Mouse (Mus musculus) neural tube, embryonic 11.5 days (tissue): Measurements from ENCODE around the gene Mrpl20. TPM values are rescaled to one million over a fixed set of nuclear protein-coding genes. Genes with fewer than 3 reads are reported as not detected.

Source experiments
- ATAC-seq: fragments of 200-750 bp; cut with Nextera tagmentation; 2 replicates; pipeline ENCODE4 v1.8.0; 2017; ENCODE audit warnings: moderate number of reproducible peaks, mild to moderate bottlenecking, moderate TSS enrichment, moderate library complexity; ENCODE audit not compliant: insufficient read depth, low FRiP score, low TSS enrichment
- DNase-seq: peaks from one replicate; pipeline ENCODE4 v3.0.0-alpha.2; 2015; ENCODE audit warnings: low spot score
- H3K27ac ChIP-seq: fragments of 300-500 bp; sonication (generic); 2 replicates; pipeline ENCODE4 v1.5.1; 2014; ENCODE audit warnings: low read depth, mild to moderate bottlenecking, low read length
- H3K27me3 ChIP-seq: fragments of 300-500 bp; sonication (generic); 2 replicates; pipeline ENCODE4 v1.6.1; 2014; ENCODE audit warnings: mild to moderate bottlenecking, low read length, mixed read lengths; ENCODE audit not compliant: control insufficient read depth, insufficient read depth
- H3K36me3 ChIP-seq: fragments of 300-500 bp; sonication (generic); 2 replicates; pipeline ENCODE4 v1.6.1; 2014; ENCODE audit warnings: mild to moderate bottlenecking, low read length, moderate library complexity, mixed read lengths; ENCODE audit not compliant: control insufficient read depth, insufficient read depth
- H3K4me1 ChIP-seq: fragments of 300-500 bp; sonication (generic); 2 replicates; pipeline ENCODE4 v1.6.1; 2014; ENCODE audit warnings: low read length, mixed read lengths; ENCODE audit not compliant: control insufficient read depth, insufficient read depth
- H3K4me2 ChIP-seq: fragments of 300-500 bp; sonication (generic); 2 replicates; pipeline ENCODE4 v1.6.1; 2014; ENCODE audit warnings: low read depth, mild to moderate bottlenecking, moderate library complexity
- H3K4me3 ChIP-seq: fragments of 300-500 bp; sonication (generic); 2 replicates; pipeline ENCODE4 v1.5.1; 2014; ENCODE audit warnings: low read depth, low read length
- H3K9ac ChIP-seq: fragments of 300-500 bp; sonication (generic); 2 replicates; pipeline ENCODE4 v1.6.1; 2014; ENCODE audit warnings: mild to moderate bottlenecking, low read length
- H3K9me3 ChIP-seq: fragments of 300-500 bp; sonication (generic); 2 replicates; pipeline ENCODE4 v1.6.1; 2016; ENCODE audit warnings: low read length; ENCODE audit not compliant: control insufficient read depth
- WGBS: fragments of 180-500 bp; shearing (Covaris S2); extraction: QIAGEN DNeasy Blood & Tissue Kit; methylation state at CpG from one replicate; pipeline ENCODE4 v1.1.7; 2014; 5-methylcytosine and 5-hydroxymethylcytosine counted together
- polyA plus RNA-seq: library from polyadenylated mRNA; unstranded; fragments of >200 nt; fragmentation: Nextera tagmentation; extraction: Ambion mirVana; gene quantifications from 2 replicates; pipeline ENCODE4 v1.2.1, GENCODE M21; 2014

Mrpl20 gene
- polyA plus RNA-seq, 1 experiment from 2014 or later = 225 TPM

DNA sequence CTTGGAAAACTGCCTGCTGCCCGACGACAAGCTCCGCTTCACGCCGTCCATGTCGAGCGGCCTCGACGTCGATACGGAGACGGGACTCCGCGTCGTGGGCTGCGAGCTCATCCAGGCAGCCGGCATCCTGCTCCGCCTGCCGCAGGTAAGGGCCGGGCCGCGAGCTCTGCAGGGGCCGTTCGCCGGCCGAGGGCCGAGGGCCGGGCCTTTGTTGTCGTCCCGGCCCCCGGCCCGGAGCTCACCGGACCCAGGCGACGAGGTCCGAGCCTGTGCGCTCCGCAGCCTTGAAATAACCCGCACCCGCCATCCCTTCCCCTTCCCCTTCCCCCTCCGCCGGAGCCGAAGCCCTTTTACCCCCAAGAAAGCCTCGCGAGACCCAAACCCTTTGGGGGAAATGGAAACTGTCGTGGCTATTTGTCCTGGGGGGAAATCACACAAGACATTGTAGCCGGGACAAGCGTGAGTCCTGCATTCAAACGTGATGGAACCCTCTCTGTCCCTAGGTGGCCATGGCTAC, 10.0 kb downstream of the Mrpl20 start:
- Histone ChIP-seq H3K4me3 (peak overlapping the region; percentile 87), H3K9ac (peak overlapping the region; percentile 100), H3K27ac (peak overlapping the region; percentile 85), H3K36me3 (peaks cover 19% of the 10 kb centered on the region), H3K9me3 (no peaks in the 10 kb centered on the region), H3K4me1 (peaks cover 15% of the 10 kb centered on the region), H3K27me3 (no peaks in the 10 kb centered on the region), H3K4me2 (peak overlapping the region; percentile 84)
- under 1% methylated on average over 49 of the region's 49 CpGs for WGBS
- peak; percentile 59 for DNase-seq
- ATAC-seq = peak; percentile 41

DNA sequence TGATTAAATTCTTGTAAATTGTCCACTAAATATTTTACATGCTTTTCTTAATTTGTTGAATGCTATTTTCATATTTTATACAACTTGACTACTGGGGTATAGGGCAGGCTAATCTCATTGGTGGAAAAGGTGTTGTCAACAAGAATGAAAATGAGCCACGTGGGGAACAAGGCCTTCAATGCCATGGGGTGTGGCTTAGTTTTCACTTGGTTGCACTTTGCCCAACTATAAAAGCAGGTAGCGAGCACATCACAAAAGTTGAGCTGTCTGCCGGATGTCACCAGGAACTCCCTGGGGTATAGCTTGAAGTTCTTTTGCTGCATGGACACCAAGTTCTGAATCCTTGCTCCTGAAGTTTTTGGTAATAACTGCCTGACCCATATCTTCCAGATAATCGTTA, 14.9 kb downstream of the Mrpl20 start:
- no peak overlapping the region for H3K9ac ChIP-seq
- no peak overlapping the region for H3K27ac ChIP-seq
- no peak overlapping the region for H3K4me2 ChIP-seq
- H3K36me3 ChIP-seq = peaks cover 41% of the 10 kb centered on the region
- DNase-seq = no peak
- no peaks in the 10 kb centered on the region for H3K27me3 ChIP-seq
- 86% methylated on average over 4 of the region's 4 CpGs for WGBS
- ATAC-seq = no peak
- no peaks in the 10 kb centered on the region for H3K9me3 ChIP-seq
- H3K4me1 ChIP-seq = peaks cover 10% of the 10 kb centered on the region
- no peak overlapping the region for H3K4me3 ChIP-seq

GRCm38 (mm10) chr4:155821025-155821424, 18.3 kb downstream of the Mrpl20 start:
- 86% methylated on average over 7 of the region's 7 CpGs for WGBS
- H3K36me3 ChIP-seq = peaks cover 46% of the 10 kb centered on the region
- ATAC-seq = no peak
- no peak for DNase-seq
- no peaks in the 10 kb centered on the region for H3K9me3 ChIP-seq
- H3K27ac ChIP-seq = no peak overlapping the region
- no peak overlapping the region for H3K4me3 ChIP-seq
- no peak overlapping the region for H3K4me2 ChIP-seq
- no peaks in the 10 kb centered on the region for H3K4me1 ChIP-seq
- H3K27me3 ChIP-seq = no peaks in the 10 kb centered on the region
- H3K9ac ChIP-seq = no peak overlapping the region

GRCm38 (mm10) chr4:155823443-155823842, 20.8 kb downstream of the Mrpl20 start:
- Histone ChIP-seq H3K4me1 (no peaks in the 10 kb centered on the region), H3K9ac (no peak overlapping the region), H3K27ac (no peak overlapping the region), H3K4me2 (no peak overlapping the region), H3K36me3 (peaks cover 39% of the 10 kb centered on the region), H3K4me3 (no peak overlapping the region), H3K9me3 (no peaks in the 10 kb centered on the region), H3K27me3 (no peaks in the 10 kb centered on the region)
- ATAC-seq (no peak), DNase-seq (no peak)
- 96% methylated on average over 16 of the region's 16 CpGs for WGBS

GRCm38 (mm10) chr4:155829866-155830265, 27.2 kb downstream of the Mrpl20 start:
- Histone ChIP-seq H3K9me3 (no peaks in the 10 kb centered on the region), H3K4me3 (no peak overlapping the region), H3K4me2 (no peak overlapping the region), H3K36me3 (0 out of 2 replicates have a peak, but pooled peaks cover under 1% of the 10 kb centered on the region), H3K27me3 (no peaks in the 10 kb centered on the region), H3K9ac (no peak overlapping the region), H3K27ac (no peak overlapping the region), H3K4me1 (peaks cover 7% of the 10 kb centered on the region)
- 96% methylated on average over 4 of the region's 4 CpGs for WGBS
- ATAC-seq (no peak), DNase-seq (no peak)

DNA sequence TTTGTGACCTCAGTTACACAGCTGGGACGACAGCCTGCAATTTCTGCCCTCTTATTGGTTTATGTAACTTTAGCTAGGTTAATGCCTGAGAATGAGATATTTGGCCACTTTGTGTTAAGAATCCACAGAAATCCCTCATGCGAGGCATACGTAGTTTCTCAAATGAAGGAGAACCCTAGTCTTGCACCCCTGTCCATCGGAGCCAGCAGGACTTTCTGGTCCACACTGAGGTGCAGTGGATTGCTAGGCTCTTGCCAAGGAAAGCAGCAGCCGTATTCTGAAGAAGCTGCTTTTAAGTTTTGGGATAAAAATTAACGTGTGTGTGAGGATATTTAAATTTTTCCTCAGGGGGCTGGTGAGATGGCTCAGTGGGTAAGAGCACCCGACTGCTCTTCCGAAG, 27.9 kb downstream of the Mrpl20 start:
- no peak overlapping the region for H3K9ac ChIP-seq
- peak overlapping the region; percentile 99 for H3K4me2 ChIP-seq
- peaks cover 7% of the 10 kb centered on the region for H3K4me1 ChIP-seq
- peak overlapping the region; percentile 70 for H3K4me3 ChIP-seq
- ATAC-seq (no peak), DNase-seq (no peak)
- H3K9me3 ChIP-seq = no peaks in the 10 kb centered on the region
- WGBS = 55% methylated on average over 8 of the region's 8 CpGs
- H3K36me3 ChIP-seq = no peaks in the 10 kb centered on the region
- no peaks in the 10 kb centered on the region for H3K27me3 ChIP-seq
- no peak overlapping the region for H3K27ac ChIP-seq

- Histone ChIP-seq H3K36me3 (no peaks in the 10 kb centered on the region), H3K9ac (peak within 1 kb of the TSS; percentile 70), H3K4me3 (peak within 1 kb of the TSS; percentile 70), H3K27ac (peak within 1 kb of the TSS; percentile 67), H3K4me1 (peaks cover 7% of the 10 kb centered on the region), H3K9me3 (no peaks in the 10 kb centered on the region), H3K27me3 (no peaks in the 10 kb centered on the region), H3K4me2 (peak within 1 kb of the TSS; percentile 99)
- WGBS = under 1% methylated on average over 49 of the region's 49 CpGs
- DNase-seq = peak; percentile 97
- peak; percentile 92 for ATAC-seq
Observed at GRCm38 (mm10) chr4:155831205-155831766, 28.6 kb downstream of the Mrpl20 start, which contains the start of gene Aurkaip1. TSS of gene Aurkaip1 (plus strand) at chr4:155831272.

- ATAC-seq = peak; percentile 28
- Histone ChIP-seq H3K27ac (no peak overlapping the region; the same call in 1 of the 2 replicates), H3K36me3 (no peaks in the 10 kb centered on the region), H3K4me1 (peaks cover 7% of the 10 kb centered on the region), H3K4me2 (peak overlapping the region; percentile 99), H3K9ac (peak overlapping the region; percentile 70), H3K27me3 (no peaks in the 10 kb centered on the region), H3K9me3 (no peaks in the 10 kb centered on the region), H3K4me3 (peak overlapping the region; percentile 70)
- 1% methylated on average over 25 of the region's 25 CpGs for WGBS
- DNase-seq = no peak
Observed at GRCm38 (mm10) chr4:155831831-155832230, 29.2 kb downstream of the Mrpl20 start.

GRCm38 (mm10) chr4:155832321-155832720, 29.6 kb downstream of the Mrpl20 start:
- H3K9me3 ChIP-seq = no peaks in the 10 kb centered on the region
- peak overlapping the region; percentile 99 for H3K4me2 ChIP-seq
- 56% methylated on average over 10 of the region's 10 CpGs for WGBS
- no peak overlapping the region for H3K27ac ChIP-seq
- peak overlapping the region; percentile 70 for H3K9ac ChIP-seq
- H3K36me3 ChIP-seq = no peaks in the 10 kb centered on the region
- H3K4me3 ChIP-seq = peak overlapping the region; percentile 70
- no peak for DNase-seq
- peaks cover 7% of the 10 kb centered on the region for H3K4me1 ChIP-seq
- H3K27me3 ChIP-seq = no peaks in the 10 kb centered on the region
- no peak for ATAC-seq
